Mouse (Mus musculus) megakaryocyte, embryonic 14.5 days (primary cell): ENCODE data around the gene Cc2d2a. TPM values are rescaled to one million over a fixed set of nuclear protein-coding genes. Genes with fewer than 3 reads are reported as not detected.

Experiments
- H3K27me3 ChIP-seq: replicated peaks from 2 replicates; pipeline ENCODE3; 2012; ENCODE audit warnings: inconsistent platforms
- H3K36me3 ChIP-seq: replicated peaks from 2 replicates; pipeline ENCODE3; 2012; ENCODE audit warnings: low read length, inconsistent platforms, mixed read lengths
- H3K4me1 ChIP-seq: 2 replicates; pipeline ENCODE4 v1.6.1; 2012; ENCODE audit warnings: inconsistent platforms
- H3K4me3 ChIP-seq: replicated peaks from 2 replicates; pipeline ENCODE3; 2012; ENCODE audit warnings: moderate library complexity, mild to moderate bottlenecking, inconsistent platforms
- H3K9me3 ChIP-seq: 2 replicates; pipeline ENCODE4 v1.6.1; 2012; ENCODE audit warnings: inconsistent platforms
- FLI1 ChIP-seq: IDR thresholded peaks from 2 replicates; pipeline ENCODE4 v1.6.1; 2012; ENCODE audit warnings: low read length, inconsistent platforms, mixed read lengths
- GATA1 ChIP-seq: IDR thresholded peaks from 3 replicates; pipeline ENCODE4 v1.6.1; 2012; ENCODE audit warnings: mixed read lengths, low read length, inconsistent platforms, borderline replicate concordance
- polyA plus RNA-seq: library from polyadenylated mRNA; stranded (reverse); fragments of >175 nt; gene quantifications from 2 replicates; pipeline ENCODE4 v1.2.3, GENCODE M21; 2012; ENCODE audit warnings: low replicate concordance; ENCODE audit not compliant: insufficient read depth

Gene Cc2d2a
- polyA plus RNA-seq = not detected in 2 replicates

GRCm38 (mm10) chr5:43661997-43662961 lies at the start of gene Cc2d2a:
TSS of gene Cc2d2a (plus strand) at chr5:43662346.
- Histone ChIP-seq H3K4me1 (peaks cover 14% of the 10 kb centered on the region), H3K27me3 (peaks cover 2% of the 10 kb centered on the region), H3K36me3 (no peaks in the 10 kb centered on the region), H3K4me3 (peak within 1 kb of the TSS; percentile 89), H3K9me3 (no peaks in the 10 kb centered on the region)
- TF ChIP-seq GATA1 = no peak
- no peak for TF ChIP-seq FLI1

GRCm38 (mm10) chr5:43621575-43622299 lies 40.4 kb upstream of the Cc2d2a start:
- no peak overlapping the region for H3K4me3 ChIP-seq
- no peaks in the 10 kb centered on the region for H3K36me3 ChIP-seq
- H3K9me3 ChIP-seq = no peaks in the 10 kb centered on the region
- no peaks in the 10 kb centered on the region for H3K4me1 ChIP-seq
- H3K27me3 ChIP-seq = no peaks in the 10 kb centered on the region
- no peak for TF ChIP-seq GATA1
- no peak for TF ChIP-seq FLI1

DNA sequence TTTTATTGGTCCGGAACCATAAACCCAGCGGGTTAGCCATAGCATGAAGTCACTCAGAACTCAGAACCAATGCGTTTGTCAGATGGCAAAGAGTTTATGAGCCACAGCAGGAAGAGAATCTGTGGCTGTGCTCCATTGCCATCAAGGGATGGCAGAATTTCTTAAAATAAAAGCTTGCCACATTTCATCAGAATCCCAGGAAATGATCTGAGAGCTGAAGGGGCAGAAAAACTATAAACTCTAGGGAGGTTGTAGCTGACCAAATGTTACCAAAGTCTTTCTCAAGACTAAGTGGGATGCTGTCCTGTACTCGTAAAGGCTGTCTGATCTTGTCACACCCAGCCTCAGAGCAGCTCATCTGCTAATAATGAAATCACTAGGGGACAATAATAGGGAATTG lies 36.7 kb upstream of the Cc2d2a start:
- no peak overlapping the region for H3K4me3 ChIP-seq
- TF ChIP-seq GATA1 = no peak
- TF ChIP-seq FLI1 = no peak
- H3K27me3 ChIP-seq = no peaks in the 10 kb centered on the region
- H3K9me3 ChIP-seq = no peaks in the 10 kb centered on the region
- H3K36me3 ChIP-seq = no peaks in the 10 kb centered on the region
- H3K4me1 ChIP-seq = no peaks in the 10 kb centered on the region

- no peaks in the 10 kb centered on the region for H3K27me3 ChIP-seq
- no peak overlapping the region for H3K4me3 ChIP-seq
- H3K9me3 ChIP-seq = no peaks in the 10 kb centered on the region
- H3K4me1 ChIP-seq = no peaks in the 10 kb centered on the region
- TF ChIP-seq FLI1 (no peak), GATA1 (no peak)
- no peaks in the 10 kb centered on the region for H3K36me3 ChIP-seq
Measured at GRCm38 (mm10) chr5:43634071-43634601, 28.0 kb upstream of the Cc2d2a start.

- Histone ChIP-seq H3K36me3 (no peaks in the 10 kb centered on the region), H3K27me3 (no peaks in the 10 kb centered on the region), H3K4me3 (no peak overlapping the region), H3K9me3 (no peaks in the 10 kb centered on the region), H3K4me1 (no peaks in the 10 kb centered on the region)
- TF ChIP-seq FLI1 (no peak), GATA1 (no peak)
Measured at GRCm38 (mm10) chr5:43634602-43635081, 27.5 kb upstream of the Cc2d2a start.

DNA sequence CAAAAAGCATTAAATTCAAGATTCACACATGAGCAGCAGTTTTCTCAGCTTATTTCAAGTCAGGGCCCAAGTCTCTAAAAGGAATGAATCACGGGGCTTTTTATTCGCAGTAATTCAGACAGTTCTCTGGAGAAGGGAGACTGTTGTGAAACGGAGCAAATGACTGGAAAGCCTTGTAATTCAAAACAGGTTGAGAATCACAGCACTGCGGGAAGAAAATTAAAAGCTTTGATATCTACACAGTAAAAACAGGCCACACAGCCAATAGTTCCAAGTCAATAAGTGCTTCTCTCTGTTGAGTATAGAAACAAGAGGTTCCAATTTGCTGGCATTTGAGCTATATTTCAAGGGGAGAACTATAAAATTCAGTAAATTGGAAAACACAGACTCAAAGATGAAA lies 17.1 kb upstream of the Cc2d2a start:
- no peak for TF ChIP-seq GATA1
- no peak for TF ChIP-seq FLI1
- Histone ChIP-seq H3K4me1 (no peaks in the 10 kb centered on the region), H3K36me3 (no peaks in the 10 kb centered on the region), H3K27me3 (no peaks in the 10 kb centered on the region), H3K9me3 (no peaks in the 10 kb centered on the region), H3K4me3 (no peak overlapping the region)

GRCm38 (mm10) chr5:43647098-43647774 lies 14.9 kb upstream of the Cc2d2a start:
- H3K36me3 ChIP-seq = no peaks in the 10 kb centered on the region
- no peaks in the 10 kb centered on the region for H3K4me1 ChIP-seq
- TF ChIP-seq FLI1 = no peak
- no peak for TF ChIP-seq GATA1
- no peaks in the 10 kb centered on the region for H3K27me3 ChIP-seq
- H3K4me3 ChIP-seq = no peak overlapping the region
- no peaks in the 10 kb centered on the region for H3K9me3 ChIP-seq

DNA sequence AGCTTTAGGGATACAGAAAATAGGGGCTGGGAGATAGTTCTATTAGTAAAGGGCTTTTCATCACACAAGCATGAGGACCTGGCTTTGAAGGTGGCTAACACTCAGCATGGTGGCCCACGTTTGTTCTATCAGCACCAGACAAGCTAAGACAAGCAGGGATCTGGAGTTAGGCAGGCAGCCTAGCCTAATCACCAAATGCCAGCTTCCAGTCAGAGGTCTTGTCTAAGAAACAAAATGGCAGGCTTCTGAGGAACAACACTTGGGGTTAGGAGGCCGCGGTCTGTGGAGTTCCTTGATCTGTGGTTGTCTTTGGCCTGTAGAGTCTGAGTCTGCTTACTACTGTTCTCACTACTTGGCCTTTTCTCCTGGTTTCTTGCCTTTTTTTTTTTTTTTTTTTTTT lies 648 bp upstream of the Cc2d2a start:
- TF ChIP-seq GATA1 (no peak), FLI1 (no peak)
- peaks cover 2% of the 10 kb centered on the region for H3K27me3 ChIP-seq
- no peak overlapping the region for H3K4me3 ChIP-seq
- H3K4me1 ChIP-seq = peaks cover 14% of the 10 kb centered on the region
- no peaks in the 10 kb centered on the region for H3K9me3 ChIP-seq
- H3K36me3 ChIP-seq = no peaks in the 10 kb centered on the region

DNA sequence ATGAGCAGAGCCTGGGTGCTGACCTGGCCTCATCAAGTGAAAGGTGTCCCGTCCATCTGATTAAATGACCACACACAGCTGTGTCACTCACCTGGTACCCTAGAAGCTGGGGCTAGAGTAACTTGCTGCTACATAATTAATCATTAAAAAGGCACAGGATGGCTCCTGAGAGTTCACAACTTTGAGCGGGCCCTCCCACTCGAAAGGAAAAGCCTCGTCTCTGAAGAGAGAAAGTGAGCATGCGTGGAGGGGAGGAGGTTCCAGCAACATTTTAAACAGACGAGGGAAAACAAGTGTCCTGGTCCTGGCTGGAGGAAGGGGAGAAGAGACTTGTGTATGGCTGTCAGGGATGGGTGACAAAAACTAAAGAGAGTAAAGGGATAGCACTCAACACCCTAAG lies 1.4 kb downstream of the Cc2d2a start:
- no peaks in the 10 kb centered on the region for H3K36me3 ChIP-seq

More for the DNA sequence above, 1.4 kb downstream of the Cc2d2a start:
- no peak overlapping the region for H3K4me3 ChIP-seq
- H3K9me3 ChIP-seq = no peaks in the 10 kb centered on the region
- H3K4me1 ChIP-seq = peaks cover 19% of the 10 kb centered on the region
- TF ChIP-seq GATA1 (no peak), FLI1 (no peak)
- peaks cover 9% of the 10 kb centered on the region for H3K27me3 ChIP-seq
